Mouse (Mus musculus) embryonic facial prominence, embryonic 11.5 days (tissue): ENCODE data around the gene Sae1. TPM values are rescaled to one million over a fixed set of nuclear protein-coding genes. Genes with fewer than 3 reads are reported as not detected.

Experiments
- ATAC-seq: fragments of 200-750 bp; cut with Nextera tagmentation; replicated peaks from 2 replicates; pipeline ENCODE4 v1.8.0; 2017; ENCODE audit warnings: low read depth; ENCODE audit not compliant: insufficient number of reproducible peaks, low FRiP score, low TSS enrichment
- DNase-seq: peaks from one replicate; pipeline ENCODE4 v3.0.0-alpha.2; 2015; ENCODE audit warnings: low spot score
- H3K27ac ChIP-seq: fragments of 300-500 bp; sonication (generic); replicated peaks from 2 replicates; pipeline ENCODE4 v1.5.1; 2014; ENCODE audit warnings: mild to moderate bottlenecking, low read depth, low read length, control low read depth
- H3K27me3 ChIP-seq: fragments of 300-500 bp; sonication (generic); 2 replicates; pipeline ENCODE4 v1.6.1; 2014; ENCODE audit warnings: mild to moderate bottlenecking, low read length, moderate library complexity, mixed read lengths; ENCODE audit not compliant: control insufficient read depth, insufficient read depth
- H3K36me3 ChIP-seq: fragments of 300-500 bp; sonication (generic); replicated peaks from 2 replicates; pipeline ENCODE4 v1.6.1; 2014; ENCODE audit warnings: low read depth, mild to moderate bottlenecking, low read length, moderate library complexity, mixed read lengths; ENCODE audit not compliant: control insufficient read depth, insufficient read depth
- H3K4me1 ChIP-seq: fragments of 300-500 bp; sonication (generic); 2 replicates; pipeline ENCODE4 v1.6.1; 2014; ENCODE audit warnings: low read length, mixed read lengths; ENCODE audit not compliant: control insufficient read depth, insufficient read depth
- H3K4me2 ChIP-seq: fragments of 300-500 bp; sonication (generic); 2 replicates; pipeline ENCODE4 v1.6.1; 2014; ENCODE audit warnings: low read depth, mild to moderate bottlenecking, control low read depth, low read length, moderate library complexity
- H3K4me3 ChIP-seq: fragments of 300-500 bp; sonication (generic); 2 replicates; pipeline ENCODE4 v1.5.1; 2014; ENCODE audit warnings: low read depth, low read length, control low read depth
- H3K9ac ChIP-seq: fragments of 300-500 bp; sonication (generic); replicated peaks from 2 replicates; pipeline ENCODE4 v1.6.1; 2014; ENCODE audit warnings: mild to moderate bottlenecking, control low read depth, low read length
- H3K9me3 ChIP-seq: fragments of 300-500 bp; sonication (generic); replicated peaks from 2 replicates; pipeline ENCODE4 v1.6.1; 2016; ENCODE audit warnings: mild to moderate bottlenecking, low read length, inconsistent platforms, mixed read lengths; ENCODE audit not compliant: control insufficient read depth
- WGBS: fragments of 180-500 bp; shearing (Covaris S2); extraction: QIAGEN DNeasy Blood & Tissue Kit; methylation state at CpG from one replicate; pipeline ENCODE4 v1.1.7; 2014; 5-methylcytosine and 5-hydroxymethylcytosine counted together
- polyA plus RNA-seq: library from polyadenylated mRNA; unstranded; fragments of >200 nt; fragmentation: Nextera tagmentation; extraction: Ambion mirVana; gene quantifications from 2 replicates; pipeline ENCODE4 v1.2.1, GENCODE M21; 2014

Gene Sae1
- polyA plus RNA-seq, 1 experiment from 2014 or later = 434 TPM

- H3K27me3 ChIP-seq = no peaks in the 10 kb centered on the region
- no peaks in the 10 kb centered on the region for H3K36me3 ChIP-seq
- no peak overlapping the region for H3K4me3 ChIP-seq
- peak overlapping the region; percentile 10; the same call in 1 of the 2 replicates for H3K9ac ChIP-seq
- no peak overlapping the region; the same call in 1 of the 2 replicates for H3K27ac ChIP-seq
- WGBS = 76% methylated on average over 11 of the region's 11 CpGs
- ATAC-seq (no peak), DNase-seq (no peak)
- H3K4me2 ChIP-seq = no peak overlapping the region; the same call in 1 of the 2 replicates
- no peaks in the 10 kb centered on the region for H3K9me3 ChIP-seq
- peaks cover 6% of the 10 kb centered on the region for H3K4me1 ChIP-seq
These were observed 18.1 kb upstream of the Sae1 start for GRCm38 (mm10) chr7:16405516-16406351.

DNA sequence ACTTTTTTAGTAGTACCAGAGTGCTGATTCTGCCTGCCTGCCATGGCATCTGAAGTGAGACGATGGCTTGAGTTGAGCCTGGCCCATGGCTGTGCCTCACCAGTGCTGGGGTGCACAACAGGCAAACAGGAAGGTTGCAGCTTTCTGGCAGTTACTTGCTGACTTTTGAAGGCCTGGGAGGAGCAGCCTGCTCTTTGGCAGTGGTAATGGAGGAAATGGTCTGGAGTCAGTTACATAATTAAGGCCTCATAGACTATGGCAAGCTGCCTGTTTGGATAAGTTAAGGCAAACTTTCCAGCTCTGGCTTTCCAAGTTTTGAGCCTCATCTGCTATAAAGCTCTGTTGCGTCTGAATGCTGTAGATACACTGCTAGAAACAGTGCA lies 17.5 kb upstream of the Sae1 start:
- H3K27ac ChIP-seq = 0 out of 2 replicates have a peak overlapping the region, but pooled peaks have one; percentile 30
- H3K27me3 ChIP-seq = no peaks in the 10 kb centered on the region
- no peaks in the 10 kb centered on the region for H3K36me3 ChIP-seq
- 77% methylated on average over 2 of the region's 2 CpGs for WGBS
- H3K4me1 ChIP-seq = peaks cover 6% of the 10 kb centered on the region
- no peaks in the 10 kb centered on the region for H3K9me3 ChIP-seq
- H3K4me2 ChIP-seq = no peak overlapping the region; the same call in 1 of the 2 replicates
- H3K9ac ChIP-seq = peak overlapping the region; percentile 37
- no peak overlapping the region for H3K4me3 ChIP-seq
- ATAC-seq (no peak), DNase-seq (no peak)

GRCm38 (mm10) chr7:16404315-16405072 lies 16.9 kb upstream of the Sae1 start:
- WGBS = 82% methylated on average over 3 of the region's 3 CpGs
- Histone ChIP-seq H3K9me3 (no peaks in the 10 kb centered on the region), H3K27me3 (no peaks in the 10 kb centered on the region), H3K36me3 (no peaks in the 10 kb centered on the region), H3K9ac (peak overlapping the region; percentile 37), H3K4me2 (peak overlapping the region; percentile 3; the same call in 1 of the 2 replicates), H3K27ac (0 out of 2 replicates have a peak overlapping the region, but pooled peaks have one; percentile 30), H3K4me3 (0 out of 2 replicates have a peak overlapping the region, but pooled peaks have one; percentile 3), H3K4me1 (peaks cover 6% of the 10 kb centered on the region)
- ATAC-seq = no peak
- no peak for DNase-seq

GRCm38 (mm10) chr7:16402968-16403948 lies 15.7 kb upstream of the Sae1 start:
- peak overlapping the region; percentile 11; the same call in 1 of the 2 replicates for H3K27ac ChIP-seq
- no peaks in the 10 kb centered on the region for H3K9me3 ChIP-seq
- peaks cover 6% of the 10 kb centered on the region for H3K4me1 ChIP-seq
- peak; percentile 28 for DNase-seq
- H3K4me3 ChIP-seq = peak overlapping the region; percentile 92
- 48% methylated on average over 21 of the region's 21 CpGs for WGBS
- H3K9ac ChIP-seq = peak overlapping the region; percentile 100
- no peak for ATAC-seq
- no peaks in the 10 kb centered on the region for H3K27me3 ChIP-seq
- no peaks in the 10 kb centered on the region for H3K36me3 ChIP-seq
- peak overlapping the region; percentile 90 for H3K4me2 ChIP-seq

- ATAC-seq = no peak
- peaks cover 6% of the 10 kb centered on the region for H3K4me1 ChIP-seq
- 2% methylated on average over 9 of the region's 9 CpGs for WGBS
These were observed 14.8 kb upstream of the Sae1 start for GRCm38 (mm10) chr7:16402449-16402848.

GRCm38 (mm10) chr7:16401991-16402431 lies 14.4 kb upstream of the Sae1 start:
- no peaks in the 10 kb centered on the region for H3K36me3 ChIP-seq
- under 1% methylated on average over 17 of the region's 17 CpGs for WGBS
- no peaks in the 10 kb centered on the region for H3K27me3 ChIP-seq
- H3K27ac ChIP-seq = peak overlapping the region; percentile 100
- H3K9me3 ChIP-seq = no peaks in the 10 kb centered on the region
- H3K4me2 ChIP-seq = peak overlapping the region; percentile 90
- peak; percentile 42 for DNase-seq
- H3K9ac ChIP-seq = peak overlapping the region; percentile 100
- H3K4me1 ChIP-seq = peaks cover 6% of the 10 kb centered on the region
- H3K4me3 ChIP-seq = peak overlapping the region; percentile 92
- no peak for ATAC-seq

More at GRCm38 (mm10) chr7:16402449-16402848, 14.8 kb upstream of the Sae1 start:
- DNase-seq = peak; percentile 35
- H3K9me3 ChIP-seq = no peaks in the 10 kb centered on the region
- H3K27me3 ChIP-seq = no peaks in the 10 kb centered on the region
- peak overlapping the region; percentile 90 for H3K4me2 ChIP-seq
- peak overlapping the region; percentile 100 for H3K27ac ChIP-seq
- peak overlapping the region; percentile 100 for H3K9ac ChIP-seq
- peak overlapping the region; percentile 92 for H3K4me3 ChIP-seq
- no peaks in the 10 kb centered on the region for H3K36me3 ChIP-seq
